Mouse (Mus musculus) granulocyte monocyte progenitor cell, adult 5-6 weeks (primary cell): ENCODE data around the gene Tmem198. TPM values are rescaled to one million over a fixed set of nuclear protein-coding genes. Genes with fewer than 3 reads are reported as not detected.
A peak's percentile ranks its signal among the peaks of the same experiment; 100 is the strongest.

Source experiments
- ATAC-seq: replicated peaks from 2 replicates; pipeline ENCODE4 v1.8.0; 2016; ENCODE audit warnings: mild to moderate bottlenecking, moderate TSS enrichment, inconsistent platforms; ENCODE audit not compliant: poor library complexity, severe bottlenecking
- total RNA-seq, 2 experiments: library from RNA; stranded (forward) in 1 of 2; stranded (reverse) in 1 of 2; fragments of 200-712, 200-1000 nt in 1 of 2; fragments of >200 nt in 1 of 2; fragmentation: Nextera tagmentation in 1 of 2; gene quantifications; 2 replicates each; pipeline ENCODE4 v1.2.3; 2014 to 2017

Tmem198 gene
- total RNA-seq (2014; fragmentation: Nextera tagmentation) (not detected in 2 replicates), total RNA-seq (2017) (not detected in 2 replicates)

DNA sequence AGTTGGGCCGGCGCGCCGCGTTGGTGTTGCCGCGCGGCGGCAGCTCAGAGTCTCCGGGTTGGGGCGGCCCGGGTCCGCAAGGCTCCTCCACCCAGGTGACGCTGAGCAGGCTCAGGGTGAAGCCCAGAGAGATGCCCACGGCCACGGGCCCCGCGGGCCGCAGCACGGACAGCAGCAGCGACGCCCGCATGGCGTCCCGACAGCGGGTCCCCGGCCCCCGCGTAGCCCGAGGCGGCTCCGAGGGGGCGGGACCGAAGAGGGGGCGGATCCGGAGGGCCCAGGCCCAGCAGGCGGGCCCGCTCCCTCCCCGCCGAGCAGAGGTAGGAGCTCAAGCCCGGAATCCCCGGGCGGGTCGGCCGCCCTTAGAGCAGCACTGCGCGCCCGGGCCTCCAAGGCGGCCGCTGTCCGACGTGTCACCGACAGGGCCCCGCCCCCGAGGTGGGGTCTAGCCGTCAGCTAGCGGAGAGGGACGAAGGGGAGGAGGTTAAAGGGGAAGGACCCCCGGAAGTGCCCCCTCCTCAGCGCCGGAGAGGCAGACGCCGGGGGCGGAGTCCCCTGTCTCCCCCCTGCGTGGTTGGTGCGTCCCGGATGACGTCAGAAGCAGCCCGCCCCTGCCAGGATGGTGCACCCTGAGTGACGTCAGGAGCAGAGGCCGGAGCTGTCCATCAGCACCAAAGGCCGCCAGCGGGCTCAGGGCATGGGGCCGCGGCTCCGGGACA lies at the start of gene Tmem198, which contains the start of gene Chpf:
Gene Tmem198 (plus strand): TSS at position 617 of the 719 bp plus-strand sequence.
Gene Chpf (minus strand): TSS at position 392 of the 719 bp plus-strand sequence.
- peak; percentile 84 for ATAC-seq

DNA sequence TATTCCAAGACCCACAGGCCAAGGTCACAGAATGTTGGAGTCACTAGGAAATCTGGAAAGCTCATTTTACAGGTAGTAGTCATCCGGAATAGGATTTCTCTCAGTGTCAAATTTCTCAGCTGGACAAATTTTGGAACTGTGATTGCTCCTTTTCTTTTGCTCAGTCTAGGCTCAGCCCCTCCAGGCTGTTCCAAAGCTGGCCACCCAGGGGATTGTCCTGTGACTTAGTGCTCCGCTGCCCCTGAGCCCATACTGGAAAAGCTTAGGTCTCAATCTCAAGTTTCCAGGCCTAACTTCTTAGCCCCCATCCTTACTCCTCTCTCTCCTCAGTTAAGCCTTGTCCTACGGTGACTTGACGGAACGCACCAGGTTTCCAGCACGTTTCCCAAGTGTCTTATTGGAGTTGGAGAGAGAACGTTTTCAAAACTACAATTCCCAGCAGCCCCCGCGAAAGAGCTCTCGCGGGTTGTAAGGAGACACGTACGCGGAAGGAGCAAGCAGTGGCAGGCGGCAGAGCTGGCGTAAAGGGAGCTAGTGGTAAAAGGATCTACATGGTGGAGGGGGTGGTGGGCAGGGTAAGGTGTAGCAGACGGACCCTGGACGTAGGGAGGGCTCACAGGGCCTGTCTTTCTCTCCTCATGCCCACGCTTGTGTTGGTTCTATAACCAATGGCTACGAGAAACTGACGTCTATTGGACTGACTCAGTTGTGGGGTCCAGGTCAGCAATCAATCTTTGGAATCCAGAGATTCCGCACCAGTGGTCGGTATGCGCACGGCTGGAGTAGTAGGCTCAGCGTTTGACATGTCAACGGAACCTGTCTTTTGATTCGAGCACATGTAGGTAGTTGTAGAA lies 43.6 kb upstream of the Tmem198 start, which contains the start of gene Gmppa:
Gene Gmppa (plus strand): TSS at position 456 of the 854 bp plus-strand sequence.
- ATAC-seq: peak; percentile 88

DNA sequence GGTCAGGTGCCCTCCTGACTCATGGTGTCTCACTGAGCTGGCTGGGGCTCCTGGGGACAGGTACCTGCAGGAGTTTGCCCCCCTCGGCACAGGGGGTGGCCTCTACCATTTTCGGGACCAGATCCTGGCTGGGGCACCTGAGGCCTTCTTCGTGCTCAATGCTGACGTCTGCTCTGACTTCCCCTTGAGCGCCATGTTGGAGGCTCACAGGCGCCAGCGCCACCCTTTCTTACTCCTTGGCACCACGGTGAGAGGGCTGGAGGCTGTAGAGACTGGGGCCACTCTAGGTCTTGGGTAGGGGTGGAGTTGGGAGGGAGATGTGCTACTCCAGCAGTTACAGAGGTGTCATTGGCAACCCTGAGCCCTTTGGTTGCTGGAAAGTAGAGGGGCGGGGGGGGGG lies 40.5 kb upstream of the Tmem198 start:
- no peak for ATAC-seq

DNA sequence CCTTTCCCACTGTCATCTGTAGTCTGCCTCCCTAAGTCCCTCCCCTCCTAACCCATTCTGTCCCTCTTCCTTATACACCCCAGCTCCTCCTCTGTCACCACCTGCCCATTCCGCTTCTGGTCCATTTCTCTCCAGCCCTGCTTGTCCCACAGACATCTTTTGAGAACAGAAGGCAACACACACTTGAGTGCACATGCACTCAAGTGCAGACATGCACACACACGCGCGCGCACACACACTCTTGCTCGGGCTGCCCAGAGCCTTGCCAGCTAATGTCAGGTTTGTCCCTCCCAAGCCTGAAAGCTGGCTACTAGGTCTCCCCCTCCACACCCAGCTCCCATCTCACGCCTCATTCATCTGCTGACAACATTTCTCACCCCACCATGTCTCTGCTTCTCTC lies 38.7 kb upstream of the Tmem198 start:
- ATAC-seq: no peak

DNA sequence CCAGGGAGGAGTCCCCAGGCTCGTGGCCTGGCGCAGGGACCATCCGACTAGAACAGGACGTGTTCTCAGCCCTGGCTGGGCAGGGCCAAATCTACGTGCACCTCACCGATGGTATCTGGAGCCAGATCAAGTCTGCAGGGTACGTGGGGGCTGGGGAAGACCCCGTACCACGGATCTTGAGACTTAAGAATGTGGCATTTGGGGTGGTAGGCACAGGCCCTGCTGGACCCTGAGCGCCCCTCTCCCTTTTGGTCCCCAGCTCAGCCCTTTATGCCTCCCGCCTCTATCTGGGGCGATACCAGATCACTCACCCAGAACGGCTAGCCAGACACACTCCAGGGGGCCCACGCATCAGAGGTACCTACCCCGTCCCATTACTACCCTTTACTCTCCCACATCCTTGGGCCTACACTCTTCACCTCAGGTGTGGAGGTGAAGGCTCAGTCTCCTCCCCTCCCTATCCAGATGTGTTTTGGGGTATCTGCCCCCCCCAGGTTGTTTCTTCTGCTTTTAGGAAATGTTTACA lies 37.8 kb upstream of the Tmem198 start:
- ATAC-seq: no peak

DNA sequence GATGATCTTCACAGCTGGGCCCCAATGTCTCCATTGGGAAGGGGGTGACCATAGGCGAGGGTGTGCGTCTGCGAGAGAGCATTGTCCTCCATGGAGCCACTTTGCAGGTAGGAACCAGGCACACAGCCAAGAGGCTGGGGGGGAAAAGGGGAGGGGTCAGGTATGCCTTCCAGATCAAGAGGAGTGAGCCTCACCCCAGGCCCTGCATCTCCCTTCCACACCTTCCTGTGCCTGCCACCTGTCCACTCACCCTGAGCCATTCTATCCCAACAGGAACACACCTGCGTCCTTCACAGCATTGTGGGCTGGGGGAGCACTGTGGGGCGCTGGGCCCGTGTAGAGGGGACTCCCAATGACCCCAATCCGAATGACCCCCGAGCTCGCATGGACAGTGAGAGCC lies 37.2 kb upstream of the Tmem198 start:
- ATAC-seq: no peak

DNA sequence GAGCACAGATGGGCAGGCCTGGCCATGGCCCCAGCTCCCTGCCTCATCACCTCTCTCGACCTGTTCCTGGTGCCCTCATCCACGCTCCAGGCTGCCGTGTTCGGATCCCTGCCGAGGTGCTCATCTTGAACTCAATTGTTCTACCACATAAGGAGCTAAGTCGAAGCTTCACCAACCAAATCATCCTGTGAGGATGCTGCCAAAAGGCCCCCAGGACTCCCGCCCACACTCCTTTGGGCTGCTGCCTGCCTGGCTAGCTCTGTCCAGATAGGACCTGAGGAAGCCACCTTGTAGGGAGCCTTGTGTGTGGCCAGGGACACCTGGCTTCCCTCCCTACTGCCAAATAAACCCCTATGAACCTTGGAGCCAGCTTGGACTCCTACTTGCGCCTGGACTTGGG lies 36.5 kb upstream of the Tmem198 start:
- no peak for ATAC-seq

DNA sequence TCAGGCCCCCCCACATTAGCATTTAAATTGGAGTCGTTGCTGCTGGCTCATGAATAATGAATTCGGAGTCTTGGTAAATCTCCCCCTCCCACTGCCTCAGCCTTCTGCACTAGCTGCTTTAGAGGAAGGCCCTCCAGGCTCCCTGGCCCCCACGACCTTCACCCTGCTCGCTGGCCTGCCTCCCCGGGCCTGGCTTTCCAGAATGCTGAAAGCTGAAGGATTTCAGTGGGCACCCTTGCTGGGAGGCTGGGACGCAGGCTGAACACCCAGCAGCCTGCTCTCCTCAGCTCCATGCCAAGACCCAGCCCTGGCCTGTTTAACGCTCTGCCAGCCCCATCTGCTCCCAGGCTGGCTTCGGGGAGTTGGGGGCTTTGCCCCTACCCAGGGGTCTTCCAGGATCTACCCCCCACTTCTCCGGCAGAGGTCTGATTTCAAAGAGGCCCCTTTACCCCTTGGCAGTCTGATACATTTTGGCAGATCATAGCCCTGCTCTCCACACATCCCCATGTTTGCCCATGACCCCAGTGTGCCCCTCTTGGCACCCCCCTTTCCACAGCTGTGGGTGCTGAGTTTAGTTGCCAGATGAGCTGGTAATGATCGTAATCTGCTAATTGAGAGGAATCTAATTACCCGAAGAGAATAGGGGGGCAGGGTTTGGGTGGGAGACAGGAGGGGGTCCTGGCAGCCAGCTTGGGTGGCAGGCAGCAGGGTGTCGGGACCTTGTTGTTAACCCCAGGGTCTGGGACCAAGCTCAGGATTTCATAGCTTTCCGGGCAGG lies 35.9 kb upstream of the Tmem198 start:
- no peak for ATAC-seq

DNA sequence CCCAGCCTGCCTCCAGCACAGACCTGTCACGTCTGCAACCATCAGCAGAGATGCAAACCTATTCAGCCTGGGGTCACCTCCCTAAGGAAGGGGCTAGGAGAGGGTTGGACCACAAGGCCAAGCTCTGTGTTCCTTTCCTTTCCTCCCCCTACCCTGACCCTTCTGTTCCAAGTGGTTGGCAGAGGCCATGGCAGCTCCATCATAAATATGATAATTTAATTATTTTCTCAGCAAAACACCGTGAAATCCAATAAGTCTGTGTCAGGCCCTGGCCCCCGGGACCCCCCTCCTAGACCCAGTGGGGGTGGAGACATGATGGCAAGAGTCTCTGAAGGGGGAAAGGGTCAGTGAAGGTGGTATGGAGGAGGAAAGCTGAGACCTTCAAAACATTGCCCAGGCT lies 35.1 kb upstream of the Tmem198 start:
- ATAC-seq: no peak

DNA sequence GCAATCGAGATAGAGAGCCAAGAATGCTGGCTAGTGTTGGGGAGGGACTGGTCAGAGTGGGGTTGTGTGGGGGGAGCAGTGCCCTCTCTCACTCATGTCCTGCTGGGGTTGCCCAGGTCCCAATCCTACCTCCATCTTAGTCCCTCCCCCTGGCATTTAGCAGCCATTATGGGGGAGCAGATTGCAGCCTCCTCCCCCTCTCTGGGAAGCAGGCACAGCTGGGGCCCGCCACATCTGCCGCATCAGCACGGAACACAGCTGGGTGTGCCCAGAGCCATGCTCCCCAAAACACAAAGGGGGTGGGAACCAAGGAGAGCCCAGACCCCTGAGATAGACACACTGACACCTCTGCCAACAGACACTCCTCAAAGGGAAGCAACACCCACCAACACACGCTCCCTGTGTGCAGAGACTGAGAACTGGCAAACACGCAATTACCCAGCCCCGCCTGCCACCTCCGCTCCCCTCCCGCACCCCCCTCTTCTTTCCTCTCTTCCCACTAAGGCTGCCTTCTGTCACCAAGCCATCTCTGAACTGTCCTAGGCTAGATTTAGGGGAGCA lies 34.1 kb upstream of the Tmem198 start:
- no peak for ATAC-seq

DNA sequence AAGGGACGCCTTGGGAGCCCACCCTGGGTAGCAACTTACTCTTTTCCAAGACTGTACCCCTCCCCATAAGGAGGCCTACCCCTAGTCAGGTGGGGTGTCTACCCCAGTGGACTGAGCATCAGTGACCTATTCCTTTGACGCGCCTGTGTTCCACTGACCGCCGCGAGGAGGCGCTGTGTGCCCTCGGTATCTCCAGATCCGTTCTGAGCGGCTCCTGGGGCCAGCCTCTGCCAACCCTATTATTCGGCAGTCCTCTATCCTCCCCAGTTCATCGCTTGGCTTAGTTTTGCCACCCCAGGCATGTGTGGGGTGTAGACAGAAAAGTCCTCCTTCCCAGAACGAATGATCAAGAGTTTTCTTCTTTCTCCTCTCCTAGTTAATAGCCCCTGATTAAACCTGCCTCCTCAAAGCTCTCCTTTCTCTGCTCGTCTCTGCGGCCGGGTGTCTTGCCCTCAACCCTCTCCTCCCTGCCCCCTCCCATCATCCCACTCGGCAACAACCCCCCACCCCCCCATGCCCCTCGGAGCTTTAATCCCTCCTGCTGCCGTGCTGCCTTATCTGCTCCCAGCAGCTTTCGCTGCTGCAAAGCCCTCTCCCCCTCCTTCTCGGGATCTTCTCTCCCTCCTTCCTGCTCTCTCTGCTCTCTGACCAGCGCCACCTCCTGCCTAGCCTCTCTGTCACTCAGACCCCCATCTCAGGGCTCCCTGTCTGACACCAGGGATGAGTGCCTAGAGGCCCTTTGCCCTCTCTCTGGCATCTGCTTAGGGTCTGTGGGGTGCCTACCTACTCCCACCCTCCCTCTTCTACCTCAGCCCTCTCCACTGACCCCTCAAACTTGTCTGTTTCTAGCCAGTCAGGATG lies 33.4 kb upstream of the Tmem198 start:
- ATAC-seq: peak; percentile 57

DNA sequence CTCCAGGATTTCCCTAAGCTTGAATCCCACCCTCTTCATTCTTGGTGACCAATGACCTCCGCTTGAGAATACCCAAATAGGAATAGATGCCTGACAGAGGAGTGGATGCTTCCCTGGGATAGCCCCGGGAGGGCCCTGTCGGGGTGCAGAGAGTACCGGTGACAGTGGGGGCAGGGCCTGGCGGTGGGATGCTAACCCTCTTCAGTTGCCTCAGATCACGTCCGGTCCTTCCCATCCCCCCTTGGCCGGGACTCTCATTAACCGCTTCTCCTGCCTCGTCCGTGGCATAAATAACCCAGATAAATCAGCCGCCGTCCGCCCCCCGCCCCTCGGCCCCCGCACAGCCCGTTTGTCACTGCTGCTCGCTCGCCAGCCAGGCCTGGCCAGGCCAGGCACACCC lies 32.7 kb upstream of the Tmem198 start:
- no peak for ATAC-seq

DNA sequence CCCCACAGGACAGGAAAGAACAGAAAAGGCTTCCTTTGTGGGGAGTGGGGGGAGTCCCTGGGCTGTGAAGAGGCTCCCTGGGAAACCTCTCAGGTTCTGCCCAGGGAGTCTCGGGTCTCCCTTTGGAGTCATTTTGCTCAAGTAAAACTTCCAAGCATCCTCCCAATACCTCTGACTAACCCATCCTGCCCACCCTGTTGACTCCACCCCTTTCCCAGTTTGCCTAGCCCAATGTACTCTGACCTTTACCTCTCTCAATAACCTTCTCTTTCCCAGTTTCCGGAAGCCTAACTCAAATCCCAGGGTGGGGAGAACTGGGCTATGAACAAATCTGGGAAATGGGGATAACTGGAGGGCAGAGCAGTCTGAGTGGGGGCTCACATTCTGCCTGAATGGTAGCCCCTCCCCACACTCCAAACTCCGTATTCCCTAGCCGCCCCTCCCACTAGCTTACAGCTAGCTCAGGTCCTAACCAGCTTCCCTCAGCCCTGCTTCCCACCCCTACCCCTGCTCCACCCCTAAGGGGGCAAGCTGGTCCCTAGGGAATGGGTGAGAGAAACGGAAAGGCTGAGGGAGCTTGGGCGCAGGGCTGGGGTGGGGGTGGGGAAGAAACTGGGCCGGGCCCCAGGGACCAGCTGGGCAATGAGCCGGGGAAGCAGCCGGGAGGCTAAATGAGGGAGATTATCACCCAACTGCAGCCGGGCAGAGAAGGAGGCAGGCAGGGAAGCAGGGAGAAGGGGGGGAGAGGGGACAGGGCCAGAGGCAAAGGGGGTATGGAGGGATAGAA lies 31.9 kb upstream of the Tmem198 start:
- ATAC-seq: no peak

DNA sequence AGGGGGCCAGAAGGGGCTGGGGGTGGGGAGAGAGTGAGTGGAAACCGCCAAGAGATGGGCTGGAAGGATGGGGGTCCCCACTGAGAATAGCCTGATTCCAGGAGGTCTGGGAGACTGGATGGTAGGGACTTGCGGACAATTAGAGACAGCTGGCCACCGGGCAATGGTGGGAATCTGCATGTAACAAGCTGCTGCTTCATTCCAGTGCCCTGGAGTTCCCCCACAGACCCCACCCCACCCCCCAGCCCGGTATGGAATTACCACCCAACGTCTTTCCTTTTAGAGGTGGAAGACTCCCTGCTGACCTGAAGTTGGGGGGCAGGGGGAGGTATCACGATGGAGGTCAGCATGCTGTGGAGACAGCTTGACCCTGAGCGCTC lies 31.3 kb upstream of the Tmem198 start:
- ATAC-seq: no peak

DNA sequence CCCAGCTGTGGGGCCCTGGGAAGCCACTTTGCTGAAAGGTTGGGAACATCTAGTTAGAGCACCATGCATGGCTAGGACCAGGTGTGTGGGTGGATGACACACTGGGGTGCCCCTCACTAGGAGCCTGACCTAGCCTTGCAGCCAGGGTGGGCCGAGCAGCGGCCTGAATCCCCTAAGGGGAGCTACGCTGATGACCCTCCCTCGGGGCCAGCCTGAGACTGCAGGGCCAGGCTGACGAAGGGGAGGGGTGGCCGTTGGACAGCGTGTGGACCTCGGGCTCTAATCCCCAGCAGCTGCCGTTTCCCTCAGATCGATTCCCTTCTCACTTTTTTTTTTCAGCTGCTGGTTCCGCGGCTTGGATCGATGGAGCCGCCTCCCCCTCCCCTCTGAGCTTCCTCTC lies 30.4 kb upstream of the Tmem198 start:
- ATAC-seq: no peak

DNA sequence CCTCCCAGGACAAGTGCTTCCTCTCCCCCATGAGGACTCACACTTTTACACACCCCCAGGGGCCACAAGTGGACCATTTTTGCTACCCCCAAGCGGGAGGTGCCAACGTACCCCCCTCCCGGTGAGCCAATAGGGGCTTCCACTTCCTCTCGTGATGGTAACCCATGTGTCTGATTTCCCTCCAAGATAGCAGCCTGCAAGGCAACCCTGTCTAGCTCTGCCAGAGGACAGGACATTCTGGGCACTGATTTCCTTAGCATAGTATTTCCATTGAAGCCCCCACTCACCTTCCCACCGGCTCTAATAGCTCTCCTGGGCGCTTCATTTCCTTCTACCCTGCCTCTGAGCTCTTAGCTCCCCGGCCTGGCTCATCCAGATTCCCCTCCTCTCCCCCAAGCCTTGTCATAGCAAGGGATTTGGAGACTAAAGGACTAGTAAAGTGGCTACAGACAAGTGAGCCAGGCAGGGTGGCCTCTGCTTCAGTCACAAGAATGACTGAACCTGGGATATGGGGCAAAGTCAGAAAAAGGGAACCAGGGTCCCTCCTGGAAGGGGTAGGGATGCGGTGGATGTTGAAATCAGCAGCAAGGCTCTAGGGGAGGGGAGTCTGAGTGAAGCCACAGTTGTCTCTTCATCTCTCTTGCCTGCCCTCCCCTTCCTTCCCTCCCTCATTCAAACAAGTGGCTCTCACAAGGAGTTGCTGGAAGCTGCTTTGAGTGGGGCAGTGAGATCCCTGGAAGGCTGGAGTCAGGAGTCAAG lies 29.8 kb upstream of the Tmem198 start:
- peak; percentile 70 for ATAC-seq

DNA sequence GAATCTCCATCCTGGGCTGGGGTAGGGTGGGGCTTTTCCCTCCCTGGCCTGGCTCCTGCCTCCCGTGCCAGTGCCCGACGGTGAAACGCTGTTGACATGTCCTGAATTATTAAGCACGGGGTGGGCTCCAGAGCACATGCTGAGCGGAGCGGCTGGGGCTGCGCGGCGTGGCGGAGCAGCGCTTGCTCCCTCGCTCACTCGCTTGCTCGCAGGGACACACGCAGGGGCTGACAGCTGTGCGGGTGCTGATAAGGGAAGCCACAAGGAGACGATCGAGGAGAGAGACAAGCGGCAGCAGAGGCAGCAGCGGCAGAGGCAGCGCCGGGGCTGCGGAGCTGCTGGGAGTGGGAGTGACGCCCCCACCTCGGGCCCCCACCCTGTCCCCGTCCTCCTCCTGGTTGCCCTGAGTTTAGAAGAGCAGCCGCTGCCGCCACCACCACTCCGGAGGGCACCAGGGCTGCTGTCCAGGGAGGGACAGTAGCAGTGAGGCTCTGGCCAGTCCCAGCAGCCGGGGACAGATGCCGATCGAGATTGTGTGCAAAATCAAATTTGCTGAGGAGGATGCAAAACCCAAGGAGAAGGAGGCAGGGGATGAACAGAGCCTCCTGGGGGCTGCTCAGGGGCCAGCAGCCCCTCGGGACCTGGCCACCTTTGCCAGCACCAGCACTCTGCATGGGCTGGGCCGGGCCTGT lies 28.9 kb upstream of the Tmem198 start, which contains the start of gene Asic4:
Gene Asic4 (plus strand): TSS at position 123 of the 692 bp plus-strand sequence.
- ATAC-seq: peak; percentile 26
